Mouse (Mus musculus): ENCODE measurements at regions not wholly inside any gene's neighbourhood (a gene's known extent, or its start where the extent isn't known, plus 50 kb on each side); places are given as distances from the start of the nearest gene placed in this dataset.
A peak's percentile ranks its signal among the peaks of the same experiment; 100 is the strongest.

DNA sequence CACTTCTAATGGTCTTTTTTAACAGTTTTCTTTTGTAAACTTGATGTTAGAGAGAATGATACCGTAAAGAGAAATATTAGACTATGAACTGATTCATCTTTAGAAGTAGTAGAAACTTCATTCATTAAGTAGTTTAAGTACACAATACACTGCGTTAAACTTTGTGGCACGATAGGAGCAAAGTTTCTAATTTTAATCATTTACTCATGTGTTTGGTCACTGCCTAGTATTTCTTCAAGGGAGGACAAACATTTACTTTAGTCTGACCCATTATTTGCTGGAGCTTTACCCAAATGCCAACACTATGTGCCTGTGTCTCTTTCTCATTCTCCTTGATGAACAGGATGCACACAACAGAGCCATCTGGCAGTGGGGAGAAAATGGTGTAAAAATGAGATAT lies 200.6 kb downstream of the Chm start:
- DNase-seq (ENCODE audit: low read depth, low spot score): no peak

DNA sequence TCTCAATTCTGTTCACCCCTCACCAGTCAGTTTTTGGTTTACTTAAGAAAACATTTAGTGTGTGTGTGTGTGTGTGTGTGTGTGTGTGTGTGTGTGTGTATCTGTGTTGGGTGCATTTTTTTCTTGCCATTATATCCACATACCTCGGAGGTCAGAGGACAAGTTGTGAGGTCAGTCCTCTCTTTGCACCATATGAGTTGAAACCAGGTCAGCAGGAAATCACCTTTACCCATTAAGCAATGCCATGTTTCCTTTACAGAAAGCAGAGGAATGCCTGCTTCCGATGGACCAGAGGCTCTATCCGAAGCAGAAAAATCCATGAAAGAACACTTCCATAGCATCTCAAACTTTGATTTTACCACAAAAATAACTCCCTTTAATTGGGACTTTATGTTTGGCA lies 201.2 kb downstream of the Chm start:
- DNase-seq (ENCODE audit: low read depth, low spot score): no peak

DNA sequence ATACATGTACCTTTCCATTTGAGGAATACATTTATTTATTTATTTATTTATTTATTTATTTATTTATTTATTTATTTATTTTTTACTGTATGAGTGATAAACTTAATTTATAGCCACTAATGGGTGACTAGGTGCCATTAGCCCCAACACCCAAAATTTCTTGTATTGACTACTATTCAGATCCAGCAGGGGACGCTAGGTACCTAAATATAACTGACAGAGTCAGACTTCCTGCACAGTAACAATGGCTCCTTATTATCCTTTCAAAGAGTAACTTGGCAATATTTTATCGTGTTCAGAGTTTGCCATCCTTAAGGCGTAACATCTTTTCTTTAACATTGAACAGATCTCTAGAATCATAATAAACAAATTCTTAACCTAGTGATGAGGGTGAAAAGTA lies 206.7 kb downstream of the Chm start:
- DNase-seq (ENCODE audit: low read depth, low spot score): no peak

DNA sequence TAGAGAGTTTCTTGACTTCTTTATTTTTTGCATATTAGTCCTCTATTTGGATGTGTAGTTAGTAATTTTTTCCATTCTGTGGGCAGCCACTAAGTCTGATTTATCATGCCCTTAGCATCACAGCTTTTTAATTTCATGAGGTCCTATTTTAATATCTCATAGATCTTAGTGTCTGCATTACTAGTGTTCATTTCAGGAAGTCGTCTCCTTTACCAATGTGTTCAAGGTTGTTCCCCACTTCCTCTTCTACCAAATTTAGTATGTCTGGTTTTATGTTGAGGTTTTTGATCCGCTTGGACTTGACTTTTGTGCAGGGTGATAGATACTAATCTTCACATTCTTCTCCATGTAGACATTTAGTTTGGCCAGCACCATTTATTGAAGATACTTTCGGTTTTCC lies 221.2 kb downstream of the Chm start:
- no peak for DNase-seq (ENCODE audit: low read depth, low spot score)

DNA sequence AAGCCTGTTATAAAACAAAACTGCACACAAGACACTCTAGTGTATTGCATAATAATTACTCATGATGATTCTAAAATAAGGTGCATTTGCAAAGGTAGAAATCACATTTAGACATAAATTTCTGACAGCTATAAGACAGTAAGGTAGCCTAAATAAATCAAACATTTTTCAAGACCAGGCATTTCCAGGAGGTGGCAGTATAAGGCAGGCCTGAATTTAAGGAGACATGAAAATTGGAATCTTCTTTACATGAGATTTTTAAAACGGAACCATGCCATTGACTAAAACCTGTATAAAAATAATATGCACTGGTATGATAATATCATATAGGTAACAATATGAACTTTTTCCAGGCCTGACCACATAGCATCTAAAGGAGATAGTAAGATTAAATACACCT lies 235.5 kb downstream of the Chm start:
- DNase-seq (ENCODE audit: low read depth, low spot score): peak; percentile 4

DNA sequence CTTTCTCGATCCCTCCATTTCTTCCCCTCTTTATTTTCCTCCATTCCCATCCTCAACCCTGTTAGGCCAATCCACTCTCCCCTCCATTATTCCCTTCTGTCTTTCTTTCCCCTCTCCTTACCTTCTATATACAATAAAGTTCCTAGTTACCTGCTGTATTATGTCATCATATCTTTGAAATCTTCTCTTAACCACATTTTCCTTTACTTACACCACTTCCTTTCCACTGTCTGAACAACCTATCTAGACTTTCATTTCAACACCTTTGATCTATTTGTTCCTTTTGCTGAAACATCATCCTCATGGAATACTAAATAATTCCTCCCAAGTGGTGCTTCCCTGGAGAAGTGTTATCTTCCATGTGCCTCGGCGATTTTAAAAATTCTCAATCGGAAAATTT lies 237.8 kb downstream of the Chm start:
- no peak for DNase-seq (ENCODE audit: low read depth, low spot score)

DNA sequence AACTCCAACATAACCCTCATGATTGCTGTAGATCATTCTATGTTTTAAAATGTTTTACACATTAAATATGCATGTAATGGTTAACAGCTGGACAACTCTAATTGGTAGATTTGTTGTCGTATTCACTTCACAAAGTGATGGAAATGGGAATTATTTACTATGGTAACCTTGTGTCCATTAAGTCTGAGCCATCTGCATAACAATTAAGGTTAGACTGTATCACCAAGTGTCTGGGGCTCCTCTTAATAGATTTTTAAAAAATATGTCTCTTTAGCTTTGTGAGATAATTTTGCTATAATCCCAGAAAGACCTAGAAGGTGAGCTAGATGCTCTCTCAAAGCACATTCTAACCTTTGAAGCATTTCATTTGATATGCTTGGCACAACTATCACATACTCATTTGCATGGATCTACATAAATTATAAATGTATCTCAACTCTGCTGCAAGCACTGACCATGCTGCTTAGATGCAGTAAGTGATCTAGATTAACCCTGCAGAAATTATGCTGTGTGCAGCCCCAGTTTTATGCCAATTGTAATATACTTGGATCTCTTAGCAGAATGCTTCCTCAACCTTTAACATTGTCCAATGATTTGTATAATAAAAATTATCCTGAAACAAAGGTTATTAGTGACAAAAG lies 227.2 kb upstream of the Pof1b start:
- DNase-seq (ENCODE audit: low read depth, low spot score): no peak

DNA sequence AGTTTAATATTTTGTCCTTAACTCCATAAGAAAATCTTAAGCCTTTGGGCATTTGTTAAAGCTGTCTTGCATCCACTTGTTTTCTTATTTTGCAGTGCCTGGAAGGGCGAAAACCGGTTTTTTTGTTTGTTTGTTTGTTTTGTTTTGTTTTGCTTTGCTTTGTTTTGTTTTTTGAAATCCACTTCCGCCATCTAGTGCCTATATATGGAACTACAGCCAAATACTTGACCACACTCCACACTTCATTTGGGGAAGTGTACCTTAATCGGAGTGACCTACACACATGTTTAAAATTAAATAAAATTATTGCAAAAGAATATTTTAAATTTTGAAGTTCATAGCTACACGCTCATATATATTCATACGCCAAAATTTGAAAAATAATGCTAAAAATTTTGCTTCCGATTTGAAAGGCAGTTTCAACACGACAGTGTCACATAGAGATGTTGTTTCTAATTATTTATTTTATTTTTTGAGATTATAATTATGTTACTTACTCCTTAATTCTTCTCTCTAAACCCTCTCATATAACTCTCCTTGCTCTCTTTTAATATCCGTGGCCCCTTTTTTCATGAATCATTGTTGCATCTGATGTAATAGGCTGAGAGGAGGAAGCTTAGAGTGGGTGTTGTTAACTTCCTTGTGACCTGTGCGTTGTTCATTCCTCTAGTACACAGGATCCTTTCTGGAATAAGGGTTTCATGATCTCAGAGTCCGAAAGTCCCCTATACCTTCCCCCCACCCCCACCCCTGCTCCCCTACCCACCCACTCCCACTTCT lies 205.4 kb upstream of the Pof1b start:
- no peak for DNase-seq (ENCODE audit: low read depth, low spot score)

DNA sequence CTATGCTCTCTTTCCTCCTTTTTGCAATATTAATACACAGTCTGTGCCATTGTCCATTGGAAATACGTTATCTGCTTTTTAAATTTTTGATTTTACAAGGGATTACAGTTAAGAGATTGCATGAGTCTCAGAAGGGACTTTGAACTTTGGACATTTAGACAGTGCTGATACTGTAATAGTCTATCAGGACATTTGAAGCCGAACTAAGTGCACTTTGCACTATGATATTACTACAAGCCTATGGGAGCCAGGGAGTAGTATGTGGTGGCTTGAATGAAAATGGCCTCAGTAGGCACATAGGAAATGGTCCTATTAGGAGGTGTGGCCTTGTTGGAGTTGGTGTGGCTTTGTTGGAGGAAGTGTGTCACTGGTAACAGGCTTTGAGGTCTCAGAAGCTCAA lies 188.1 kb upstream of the Pof1b start:
- no peak for DNase-seq (ENCODE audit: low read depth, low spot score)

All from telencephalon, adult 2 months (tissue).